Mouse (Mus musculus) thymus, adult 2 months (tissue): ENCODE data around the gene Psmd5. TPM values are rescaled to one million over a fixed set of nuclear protein-coding genes. Genes with fewer than 3 reads are reported as not detected.
"Not testable (repeated sequence)": the region's sequence is repeated elsewhere in the genome, so short reads cannot be mapped to it uniquely, and the experiment has no call there.

Experiments
- DNase-seq: peaks from one replicate; pipeline ENCODE4 v3.0.0; 2021
- H3K27ac ChIP-seq: fragments of 200-500 bp; 2 replicates; pipeline ENCODE4 v1.5.1; 2012; ENCODE audit warnings: low read length, control low read depth; ENCODE audit not compliant: control insufficient read depth, insufficient read depth
- H3K27me3 ChIP-seq: fragments of 200-500 bp; 2 replicates; pipeline ENCODE4 v1.6.1; 2012; ENCODE audit warnings: mild to moderate bottlenecking, low read length, moderate library complexity, mixed read lengths; ENCODE audit not compliant: control insufficient read depth, insufficient read depth
- H3K36me3 ChIP-seq: fragments of 200-500 bp; 2 replicates; pipeline ENCODE4 v1.6.1; 2012; ENCODE audit warnings: mild to moderate bottlenecking, low read length, moderate library complexity; ENCODE audit not compliant: control insufficient read depth, insufficient read depth
- H3K4me1 ChIP-seq: fragments of 200-500 bp; replicated peaks from 2 replicates; pipeline ENCODE4 v1.6.1; 2012; ENCODE audit warnings: low read length; ENCODE audit not compliant: control insufficient read depth, insufficient read depth
- H3K4me3 ChIP-seq: fragments of 200-500 bp; 2 replicates; pipeline ENCODE4 v1.5.1; 2012; ENCODE audit warnings: mild to moderate bottlenecking, low read length, control low read depth, moderate library complexity; ENCODE audit not compliant: control insufficient read depth, insufficient read depth
- CTCF ChIP-seq: fragments of 200-500 bp; IDR thresholded peaks from 2 replicates; pipeline ENCODE4 v1.5.1; 2012; ENCODE audit warnings: mild to moderate bottlenecking, control low read depth, low read length, moderate library complexity, borderline replicate concordance; ENCODE audit not compliant: control insufficient read depth, poor library complexity, insufficient read depth; ENCODE audit errors: extremely low read depth
- POLR2A ChIP-seq: fragments of 200-500 bp; IDR thresholded peaks from 2 replicates; pipeline ENCODE4 v1.6.1; 2012; ENCODE audit warnings: mild to moderate bottlenecking, low read length, control low read depth, moderate library complexity; ENCODE audit not compliant: control insufficient read depth, poor library complexity, insufficient read depth; ENCODE audit errors: extremely low read depth
- WGBS: fragments of 180-500 bp; shearing (Covaris S2); methylation state at CpG from one replicate; pipeline ENCODE4 v1.1.7; 2018; 5-methylcytosine and 5-hydroxymethylcytosine counted together
- polyA plus RNA-seq: library from polyadenylated mRNA; depleted of rRNA; stranded (reverse); fragments of >200 nt; gene quantifications from 2 replicates; pipeline ENCODE4 v1.2.3, GENCODE M21; 2012

Psmd5 gene
- polyA plus RNA-seq, 1 experiment, result 15.1 TPM

- Histone ChIP-seq H3K27me3 (no peaks in the 10 kb centered on the region), H3K4me3 (no peak overlapping the region), H3K27ac (no peak overlapping the region), H3K4me1 (peaks cover 5% of the 10 kb centered on the region), H3K36me3 (no peaks in the 10 kb centered on the region)
- no peak for DNase-seq
- TF ChIP-seq POLR2A (no peak), CTCF (no peak)
- 94% methylated on average over 1 of the region's 1 CpGs for WGBS
Measured at GRCm38 (mm10) chr2:34828026-34828425, 46.7 kb downstream of the Psmd5 start.

- no peak overlapping the region for H3K4me3 ChIP-seq
- H3K27me3 ChIP-seq, result no peaks in the 10 kb centered on the region
- TF ChIP-seq CTCF, result no peak
- no peak for TF ChIP-seq POLR2A
- peaks cover 5% of the 10 kb centered on the region for H3K4me1 ChIP-seq
- no peak for DNase-seq
- H3K27ac ChIP-seq, result no peak overlapping the region
- peaks cover 2% of the 10 kb centered on the region for H3K36me3 ChIP-seq
- 94% methylated on average over 4 of the region's 4 CpGs for WGBS
Measured at GRCm38 (mm10) chr2:34827591-34827990, 47.2 kb downstream of the Psmd5 start.

GRCm38 (mm10) chr2:34826460-34827231 is 48.1 kb downstream of the Psmd5 start:
- H3K4me3 ChIP-seq, result peak overlapping the region; percentile 96
- 45% methylated on average over 21 of the region's 21 CpGs for WGBS
- TF ChIP-seq CTCF (no peak), POLR2A (no peak)
- H3K27me3 ChIP-seq, result no peaks in the 10 kb centered on the region
- 0 out of 2 replicates have a peak overlapping the region, but pooled peaks have one; percentile 6 for H3K27ac ChIP-seq
- no peak for DNase-seq
- H3K4me1 ChIP-seq, result peaks cover 5% of the 10 kb centered on the region
- H3K36me3 ChIP-seq, result peaks cover 6% of the 10 kb centered on the region

GRCm38 (mm10) chr2:34825827-34826459 is 48.8 kb downstream of the Psmd5 start, which contains the start of gene Fbxw2:
Gene Fbxw2 (minus strand): TSS chr2:34826311.
- Histone ChIP-seq H3K27me3 (no peaks in the 10 kb centered on the region), H3K4me3 (peak within 1 kb of the TSS; percentile 96), H3K27ac (0 out of 2 replicates have a peak within 1 kb of the TSS, but pooled peaks have one; percentile 6), H3K4me1 (peaks cover 5% of the 10 kb centered on the region), H3K36me3 (peaks cover 8% of the 10 kb centered on the region)
- peak; percentile 61 for TF ChIP-seq POLR2A
- 0 out of 2 replicates have a peak, but pooled peaks have one; percentile 48 for TF ChIP-seq CTCF
- WGBS, result under 1% methylated on average over 57 of the region's 57 CpGs
- peak; percentile 90 for DNase-seq

GRCm38 (mm10) chr2:34818492-34818891 is 56.3 kb downstream of the Psmd5 start:
- Histone ChIP-seq H3K36me3 (peaks cover 43% of the 10 kb centered on the region), H3K27me3 (no peaks in the 10 kb centered on the region)
- WGBS, result 95% methylated on average over 2 of the region's 2 CpGs

GRCm38 (mm10) chr2:34815893-34816292 is 58.9 kb downstream of the Psmd5 start:
- 96% methylated on average over 2 of the region's 2 CpGs for WGBS
- H3K27me3 ChIP-seq, DNase-seq, H3K4me1 ChIP-seq, H3K4me3 ChIP-seq, H3K27ac ChIP-seq: not testable (repeated sequence)
- H3K36me3 ChIP-seq, result peaks cover 60% of the 10 kb centered on the region

More at GRCm38 (mm10) chr2:34818492-34818891, 56.3 kb downstream of the Psmd5 start:
- Histone ChIP-seq H3K4me1 (no peaks in the 10 kb centered on the region), H3K4me3 (no peak overlapping the region), H3K27ac (no peak overlapping the region)
- TF ChIP-seq CTCF, result no peak
- DNase-seq, result no peak
